Mouse (Mus musculus): ENCODE results near the gene Gpr62.

Gpr62 gene

GRCm38 (mm10) chr9:106417841-106418625 is 47.7 kb downstream of the Gpr62 start:
- peak; percentile 53 to 64 for DNase-seq

GRCm38 (mm10) chr9:106416826-106417225 is 48.9 kb downstream of the Gpr62 start:
- no peak for DNase-seq

All from thymus, postnatal 36 days (tissue).